Mouse (Mus musculus): ENCODE measurements around the gene Cacna1c.

The Cacna1c gene

DNA sequence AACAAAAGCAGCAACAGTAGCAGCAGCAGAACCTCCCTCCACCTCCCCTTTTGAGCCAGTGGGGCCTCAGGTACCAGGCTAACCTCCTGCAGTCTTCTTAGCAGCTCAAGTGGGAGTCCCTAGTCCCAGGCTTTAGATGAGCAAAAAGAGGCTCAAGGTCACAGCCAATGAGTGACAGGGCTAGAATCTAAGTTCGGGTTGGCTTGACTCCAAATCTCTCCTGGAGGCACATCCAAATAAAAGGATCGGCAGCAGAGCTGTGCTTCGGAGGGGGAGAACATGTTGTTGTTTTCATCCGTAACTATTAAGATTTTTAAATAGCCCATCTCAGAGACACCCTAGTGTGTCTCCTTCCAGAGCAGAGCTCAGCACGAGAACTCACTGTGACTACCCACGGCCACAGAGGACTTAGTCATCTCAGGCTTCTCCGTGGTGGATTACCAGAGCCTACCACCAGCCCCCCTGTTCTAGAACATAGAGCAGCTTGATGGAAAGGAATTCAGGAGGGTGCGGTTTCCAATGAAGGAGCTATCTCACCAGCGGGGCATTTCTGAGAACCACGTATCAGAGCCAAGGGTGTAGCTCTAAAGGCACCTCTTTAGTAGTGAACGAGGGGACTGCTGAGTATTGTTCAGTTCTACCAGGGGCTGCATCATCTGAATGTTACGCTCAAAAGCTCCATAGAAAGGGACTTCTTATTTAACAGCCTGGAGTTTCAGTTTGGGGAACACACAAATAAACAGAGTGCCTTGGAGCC lies 438.5 kb downstream of the Cacna1c start:
- DNase-seq (ENCODE audit: low spot score in 2 of 2): no peak

- no peak for DNase-seq (ENCODE audit: low spot score in 2 of 2)
Observed at GRCm38 (mm10) chr6:118756511-118756910, 439.7 kb downstream of the Cacna1c start.

DNA sequence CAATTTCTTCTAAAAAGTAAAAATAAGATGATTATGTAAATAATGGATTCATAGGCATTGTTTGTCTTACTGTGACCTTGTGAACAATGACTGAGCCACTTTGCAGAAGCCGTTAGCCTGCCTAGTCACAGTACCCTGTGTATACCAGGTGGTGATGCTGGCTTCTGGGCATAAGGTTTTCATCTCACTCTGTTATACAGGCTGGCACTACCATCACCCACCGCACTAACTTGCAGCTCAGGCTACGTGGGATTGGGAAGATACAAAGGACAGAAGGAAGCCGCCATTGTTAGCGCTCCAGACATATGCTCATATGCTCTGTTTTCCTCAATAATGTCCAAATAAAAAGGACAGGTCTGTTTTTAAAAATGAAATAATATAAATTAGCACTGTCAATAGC lies 440.4 kb downstream of the Cacna1c start:
- no peak for DNase-seq (ENCODE audit: low spot score in 2 of 2)

- no peak for DNase-seq (ENCODE audit: low spot score in 2 of 2)
Observed at GRCm38 (mm10) chr6:118754439-118754838, 441.8 kb downstream of the Cacna1c start.

GRCm38 (mm10) chr6:118753787-118754186 lies 442.4 kb downstream of the Cacna1c start:
- DNase-seq (ENCODE audit: low spot score in 2 of 2): no peak

DNA sequence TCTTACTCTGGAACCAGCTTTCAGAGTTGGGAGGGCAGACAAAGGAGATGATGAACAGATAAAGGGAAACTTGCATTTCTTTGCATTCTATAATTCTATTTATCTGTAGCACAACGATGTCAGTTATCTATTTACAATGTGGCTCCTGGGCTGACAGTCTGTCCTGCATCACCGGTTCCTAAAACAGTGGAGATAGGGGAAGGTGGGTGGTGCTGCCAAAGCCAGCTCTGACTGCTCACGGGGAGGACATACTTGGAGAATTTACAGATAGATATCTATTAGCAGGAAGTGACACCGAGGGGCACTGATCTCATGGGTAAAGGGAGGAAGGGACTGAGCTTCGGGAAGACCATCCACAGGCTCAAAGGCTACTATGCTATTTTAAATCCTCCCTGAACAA lies 443.2 kb downstream of the Cacna1c start:
- DNase-seq (ENCODE audit: low spot score in 2 of 2): no peak

- DNase-seq (ENCODE audit: low spot score in 2 of 2): no peak
Observed at GRCm38 (mm10) chr6:118749285-118749684, 446.9 kb downstream of the Cacna1c start.

DNA sequence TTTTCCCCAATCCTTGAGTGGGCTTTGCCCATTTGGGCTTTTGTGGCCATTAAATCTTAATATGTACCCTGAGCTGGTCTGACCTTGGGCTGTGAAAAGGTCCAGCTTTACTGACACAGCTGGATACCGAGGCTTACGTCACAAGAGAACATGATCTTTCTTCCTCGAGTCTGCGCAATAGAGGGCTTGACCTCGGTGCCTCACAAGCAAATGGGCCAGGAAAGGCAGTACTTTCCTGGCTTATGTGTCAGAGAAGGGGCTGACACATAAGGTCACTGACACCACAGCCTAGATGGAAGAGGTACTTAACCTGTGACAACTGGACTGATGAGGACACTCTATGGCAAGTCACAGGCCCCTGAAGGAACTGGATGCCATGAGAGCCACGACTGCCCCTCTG lies 453.5 kb downstream of the Cacna1c start:
- DNase-seq (ENCODE audit: low spot score in 2 of 2): no peak

DNA sequence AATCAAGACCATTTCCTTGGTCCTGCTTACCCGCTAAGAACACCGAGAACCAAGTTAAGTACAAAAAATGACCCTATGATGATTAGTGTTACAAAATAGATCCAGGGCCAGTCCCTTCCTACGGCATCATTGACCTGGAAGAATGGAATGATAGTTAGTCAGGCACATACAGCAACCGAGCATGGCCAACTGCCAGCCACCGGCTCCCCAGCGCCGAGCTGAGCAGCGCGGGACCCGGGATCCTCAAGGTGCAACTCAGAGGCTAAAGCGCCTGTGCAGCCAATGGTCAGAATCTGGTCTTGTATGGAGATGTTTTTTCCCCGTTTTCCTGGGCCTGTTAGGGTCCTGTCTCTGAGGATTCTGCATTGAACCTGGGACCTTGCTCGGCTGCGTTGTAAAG lies 454.4 kb downstream of the Cacna1c start:
- no peak for DNase-seq (ENCODE audit: low spot score in 2 of 2)

- peak in 1 of 2 experiments; percentile 18 for DNase-seq (ENCODE audit: low spot score in 2 of 2)
Observed at GRCm38 (mm10) chr6:118739961-118740599, 456.1 kb downstream of the Cacna1c start.

DNA sequence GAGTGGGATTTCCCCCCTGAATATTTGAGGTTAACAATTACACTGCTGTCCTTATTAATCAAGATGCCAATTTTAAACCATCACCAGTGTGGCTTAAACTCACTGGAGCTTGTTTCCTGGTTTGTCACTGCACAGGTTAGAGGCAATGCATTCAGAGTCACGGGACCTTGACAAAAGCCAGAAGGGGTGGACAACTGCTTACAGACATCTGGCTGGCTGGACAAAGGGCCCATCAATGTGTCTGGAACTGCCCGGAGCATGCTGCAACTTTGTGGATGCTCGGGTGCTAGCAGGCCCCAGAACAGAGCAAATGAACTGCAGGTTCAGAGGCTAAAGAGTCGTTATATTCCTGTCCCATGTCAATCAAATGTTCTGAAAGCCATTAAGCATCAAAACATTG lies 456.9 kb downstream of the Cacna1c start:
- DNase-seq (ENCODE audit: low spot score in 2 of 2): no peak

DNA sequence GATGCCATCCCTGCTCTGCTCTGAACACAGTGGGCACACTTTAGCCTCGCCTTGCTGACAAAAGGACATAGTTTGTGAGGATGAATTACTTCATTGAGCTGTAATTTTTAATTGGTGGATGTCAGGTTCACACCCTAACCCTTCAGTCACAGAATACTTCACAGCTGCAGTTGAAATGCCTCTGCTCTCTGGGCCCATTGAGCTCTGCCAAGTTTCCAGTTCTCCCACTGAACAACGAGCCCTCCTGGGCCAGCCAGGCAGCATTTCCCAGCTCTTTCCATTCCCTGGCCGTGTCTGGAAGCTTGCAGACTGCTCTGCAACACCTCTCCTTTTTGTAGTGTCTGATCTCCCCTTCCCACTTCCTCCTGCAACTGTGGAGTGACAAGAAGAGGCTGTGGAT lies 457.6 kb downstream of the Cacna1c start:
- DNase-seq (ENCODE audit: low spot score in 2 of 2): no peak

GRCm38 (mm10) chr6:118737078-118737477 lies 459.1 kb downstream of the Cacna1c start:
- no peak for DNase-seq (ENCODE audit: low spot score in 2 of 2)

DNA sequence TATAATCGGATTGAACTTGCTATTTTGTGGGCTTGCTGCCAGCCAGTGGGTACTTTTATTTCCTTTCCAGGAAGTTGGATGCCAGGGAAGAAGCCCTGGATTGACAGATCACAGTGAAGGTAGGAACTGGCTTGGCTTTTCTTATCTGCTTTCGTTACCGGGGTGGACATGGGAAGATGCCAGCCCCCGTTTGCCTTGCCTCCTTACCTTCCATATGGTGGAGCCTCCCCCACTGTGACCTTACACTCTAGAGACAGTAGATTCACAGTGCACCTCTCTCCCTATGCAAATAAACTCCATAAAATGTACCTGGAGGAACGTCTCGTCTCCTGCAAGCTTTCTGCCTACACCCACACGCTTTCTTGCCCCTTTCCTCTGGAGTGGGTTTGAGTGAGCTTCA lies 459.7 kb downstream of the Cacna1c start:
- DNase-seq (ENCODE audit: low spot score in 2 of 2): no peak

- no peak for DNase-seq (ENCODE audit: low spot score in 2 of 2)
Observed at GRCm38 (mm10) chr6:118735145-118735544, 461.1 kb downstream of the Cacna1c start.

DNA sequence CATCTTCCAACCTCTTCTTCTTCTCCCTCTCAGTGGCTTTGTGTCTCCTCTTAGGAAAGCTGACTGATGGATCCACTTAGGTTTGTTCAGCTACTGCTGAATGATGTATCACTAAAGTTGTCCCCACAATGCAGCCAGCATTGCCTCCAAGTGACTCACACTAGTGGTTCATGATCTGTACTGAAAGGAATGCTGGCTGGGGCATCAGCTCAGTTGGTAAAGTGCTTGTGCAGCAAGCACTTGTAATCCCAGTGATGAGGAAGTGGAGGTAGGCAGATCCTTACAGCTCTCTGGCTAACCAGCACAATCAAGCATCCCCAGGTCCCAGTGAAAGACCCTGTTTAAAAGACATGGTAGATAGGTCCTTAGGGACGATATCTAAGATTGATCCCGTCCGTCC lies 464.3 kb downstream of the Cacna1c start:
- no peak for DNase-seq (ENCODE audit: low spot score in 2 of 2)

GRCm38 (mm10) chr6:118724908-118725307 lies 471.3 kb downstream of the Cacna1c start:
- DNase-seq (ENCODE audit: low spot score in 2 of 2): no peak

- no peak for DNase-seq (ENCODE audit: low spot score in 2 of 2)
Observed at GRCm38 (mm10) chr6:118724388-118724787, 471.8 kb downstream of the Cacna1c start.

DNA sequence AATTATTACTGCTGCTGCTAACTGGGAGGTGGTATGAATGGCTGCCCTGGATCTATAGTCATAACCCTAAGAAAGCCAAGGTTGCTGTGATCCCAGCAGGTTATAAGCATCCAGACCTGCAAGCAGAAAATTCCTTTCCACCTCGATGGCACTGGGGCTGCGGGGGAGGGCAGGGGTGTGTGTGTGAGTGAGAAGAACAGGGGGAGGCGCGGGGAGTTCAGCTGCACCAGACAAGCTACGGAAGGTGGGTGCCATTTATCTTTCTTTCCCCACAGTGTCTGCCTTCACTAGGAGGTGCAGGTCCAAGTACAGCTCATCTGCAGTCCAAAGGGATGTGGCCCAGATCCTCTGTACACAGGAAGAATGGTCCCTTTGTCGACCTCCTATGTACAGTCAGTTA lies 473.9 kb downstream of the Cacna1c start:
- no peak for DNase-seq (ENCODE audit: low spot score in 2 of 2)

GRCm38 (mm10) chr6:118719486-118719885 lies 476.7 kb downstream of the Cacna1c start:
- DNase-seq (ENCODE audit: low spot score in 2 of 2): no peak

DNA sequence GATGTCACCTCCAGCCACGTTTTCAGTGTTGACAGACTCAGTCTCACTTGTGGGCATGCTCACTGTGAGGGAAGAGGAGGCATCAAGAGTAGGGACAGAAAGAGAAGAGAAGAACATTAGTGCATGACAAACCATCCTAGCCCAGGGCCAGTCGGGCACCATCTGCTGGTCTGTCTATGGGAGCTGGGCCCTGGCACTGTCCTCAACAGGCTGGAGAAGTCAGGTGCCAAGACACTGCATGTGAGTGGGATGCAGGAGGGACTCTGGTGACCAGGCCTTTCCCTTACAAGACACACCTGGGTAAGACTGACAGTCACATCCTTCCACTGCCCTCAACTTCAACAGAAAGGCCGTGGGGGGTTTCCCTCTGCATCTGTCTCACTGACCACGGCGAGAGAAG lies 482.9 kb downstream of the Cacna1c start:
- DNase-seq (ENCODE audit: low spot score in 2 of 2): no peak

- DNase-seq (ENCODE audit: low spot score in 2 of 2): peak; percentile 12 to 18
Observed at GRCm38 (mm10) chr6:118711677-118712322, 484.4 kb downstream of the Cacna1c start.

GRCm38 (mm10) chr6:118707066-118707465 lies 489.2 kb downstream of the Cacna1c start:
- no peak for DNase-seq (ENCODE audit: low spot score in 2 of 2)
